Mouse (Mus musculus) gastrocnemius, postnatal 14 days (tissue): Measurements from ENCODE around the gene Wdr81. TPM values are rescaled to one million over a fixed set of nuclear protein-coding genes. Genes with fewer than 3 reads are reported as not detected.

Source experiments
- DNase-seq: peaks from one replicate; pipeline ENCODE4 v3.0.0; 2021; ENCODE audit warnings: mixed read lengths
- intact Hi-C: fragments of 180-260 bp; cut with DNase I; formaldehyde crosslinking; loops from one replicate; pipeline ENCODE4 v1.15.1; 2025; ENCODE audit warnings: low total_unique reads
- long read RNA-seq, 2 experiments: library from polyadenylated mRNA; stranded (forward); transcript quantifications; one replicate each; pipeline ENCODE4 v2.0.0; 2021
- total RNA-seq, 2 experiments: library from RNA; stranded (reverse); gene quantifications; 2 replicates each; pipeline ENCODE4 v1.2.3; 2021

The Wdr81 gene
- total RNA-seq: 1 to 10 TPM; 6.0 TPM
- long read RNA-seq, experiment 1, full-length matches to known transcripts: 2 of 4 reads
- long read RNA-seq, experiment 1, partial matches to known transcripts: 2 of 4 reads
- long read RNA-seq, experiment 1, other reads (novel, unspliced or antisense): 0 of 4 reads
- long read RNA-seq, experiment 2, full-length matches to known transcripts: 4 of 5 reads
- long read RNA-seq, experiment 2, partial matches to known transcripts: 1 of 5 reads
- long read RNA-seq, experiment 2, other reads (novel, unspliced or antisense): 0 of 5 reads

DNA sequence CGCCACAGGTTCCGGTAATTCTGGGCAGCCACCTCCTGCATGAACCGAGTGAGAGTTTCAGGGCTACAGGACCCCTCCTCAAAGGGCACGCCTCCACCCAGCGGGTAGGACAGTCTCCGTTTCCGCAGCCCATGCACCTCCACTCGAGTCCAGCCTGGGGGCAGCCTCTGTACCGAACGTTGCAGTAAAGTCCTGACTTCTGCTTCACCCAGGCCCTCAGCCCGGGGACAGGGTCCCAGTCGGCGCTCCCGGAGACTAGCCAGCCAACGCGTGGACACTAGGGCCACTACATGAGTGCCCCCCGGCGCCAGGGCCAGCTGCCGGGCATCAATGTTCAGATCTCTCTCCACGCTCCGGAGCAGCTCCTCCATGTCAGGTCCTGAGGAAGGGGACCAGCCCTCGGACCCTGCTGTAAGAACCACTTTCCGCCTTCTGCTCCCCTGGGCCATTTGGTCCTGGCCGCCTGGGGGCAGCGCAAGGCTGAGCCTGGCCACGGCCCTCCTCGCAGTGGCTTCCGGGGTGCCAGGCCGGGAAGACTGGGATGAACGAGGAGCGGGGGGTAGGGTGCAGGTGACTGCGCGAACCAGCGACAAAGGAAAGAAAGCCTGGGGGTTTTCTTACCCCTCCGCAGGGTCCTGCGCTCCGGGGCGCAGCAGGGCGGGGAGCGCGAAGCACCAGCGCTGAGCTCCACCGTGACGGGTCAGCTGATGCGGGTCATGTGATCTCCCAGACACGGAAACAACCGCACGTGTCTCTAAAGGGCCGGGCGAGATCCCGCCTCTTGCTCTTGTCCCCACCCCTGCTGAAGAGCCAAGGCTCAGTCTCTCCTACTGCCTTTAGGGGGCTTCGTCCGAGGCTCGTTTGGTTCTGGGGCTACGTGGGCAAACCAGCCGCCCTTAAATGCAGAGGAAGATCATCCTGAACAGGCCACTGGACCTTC, at the start of gene Wdr81:
Gene Wdr81, minus strand, starts transcription at position 727 of the 940 bp plus-strand sequence.
- DNase-seq: peak; percentile 87
- intact Hi-C loops: no loop called here

DNA sequence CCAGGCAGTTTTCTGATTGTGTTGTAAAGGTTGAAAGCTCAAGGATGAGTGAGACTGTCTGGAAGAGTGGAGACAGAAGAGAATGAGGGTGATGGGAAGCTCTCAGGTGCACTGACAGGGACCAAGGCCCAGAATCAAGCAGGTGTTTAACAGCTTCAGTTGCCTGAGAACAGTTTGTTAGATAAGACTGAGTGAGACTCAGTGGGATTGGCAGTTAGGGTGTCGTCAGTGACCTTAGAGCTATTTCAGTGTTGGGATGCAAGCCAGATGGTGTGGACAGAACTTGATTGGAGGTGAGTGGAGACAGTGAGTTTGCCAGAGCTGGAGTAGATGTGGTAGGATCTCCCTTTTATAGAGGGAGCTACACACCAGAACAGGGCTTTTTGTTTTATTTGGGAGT, 43.6 kb upstream of the Wdr81 start:
- DNase-seq: no peak
- intact Hi-C loops: no loop called here

DNA sequence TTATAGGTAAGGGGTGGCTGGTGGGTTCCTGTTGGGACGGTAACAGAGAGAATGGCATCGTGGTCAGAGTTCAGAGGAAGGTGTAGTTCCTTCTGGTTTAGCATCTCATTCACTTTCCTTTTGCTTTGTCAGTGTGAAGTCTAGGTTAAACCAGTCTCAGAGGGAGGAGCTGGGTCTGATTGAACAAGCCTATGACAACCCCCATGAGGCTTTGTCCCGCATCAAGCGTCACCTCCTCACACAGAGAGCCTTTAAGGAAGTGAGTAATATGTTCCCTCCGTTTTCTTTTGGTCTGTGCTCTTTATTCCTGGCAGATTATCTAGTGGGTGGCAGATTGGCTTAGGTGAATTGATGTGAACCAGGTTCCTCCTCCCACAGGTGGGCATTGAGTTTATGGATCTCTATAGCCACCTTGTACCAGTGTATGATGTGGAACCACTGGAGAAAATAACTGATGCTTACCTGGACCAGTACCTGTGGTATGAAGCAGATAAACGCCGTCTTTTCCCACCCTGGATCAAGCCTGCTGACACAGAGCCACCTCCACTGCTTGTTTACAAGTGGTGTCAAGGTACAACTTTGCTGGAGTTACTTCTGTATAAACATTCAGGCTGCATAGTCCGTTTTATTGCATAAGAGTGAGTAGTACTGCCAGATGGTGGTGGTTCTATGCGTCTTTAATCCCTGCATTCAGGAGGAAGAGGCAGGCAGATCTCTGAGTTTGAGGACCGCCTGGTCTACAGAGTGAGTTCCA, 40.0 kb upstream of the Wdr81 start:
- intact Hi-C loops: no loop called here
- DNase-seq: no peak

DNA sequence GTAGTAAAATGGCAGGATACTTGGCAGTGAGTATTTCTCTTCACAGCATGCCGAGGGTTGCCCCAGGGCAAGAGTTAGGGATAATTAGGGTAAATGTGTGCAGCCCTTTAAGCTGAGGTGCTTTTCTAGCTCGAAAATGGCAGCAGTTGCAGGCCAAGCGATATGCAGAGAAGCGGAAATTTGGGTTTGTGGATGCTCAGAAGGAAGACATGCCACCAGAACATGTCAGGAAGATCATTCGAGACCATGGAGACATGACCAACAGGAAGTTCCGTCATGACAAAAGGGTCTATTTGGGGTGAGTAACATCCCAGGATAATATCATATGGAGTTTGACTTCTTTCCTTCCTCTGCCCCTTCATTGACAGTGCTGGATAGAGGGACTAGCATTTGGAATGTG, 33.0 kb upstream of the Wdr81 start:
- intact Hi-C loops: no loop called here
- DNase-seq: no peak

DNA sequence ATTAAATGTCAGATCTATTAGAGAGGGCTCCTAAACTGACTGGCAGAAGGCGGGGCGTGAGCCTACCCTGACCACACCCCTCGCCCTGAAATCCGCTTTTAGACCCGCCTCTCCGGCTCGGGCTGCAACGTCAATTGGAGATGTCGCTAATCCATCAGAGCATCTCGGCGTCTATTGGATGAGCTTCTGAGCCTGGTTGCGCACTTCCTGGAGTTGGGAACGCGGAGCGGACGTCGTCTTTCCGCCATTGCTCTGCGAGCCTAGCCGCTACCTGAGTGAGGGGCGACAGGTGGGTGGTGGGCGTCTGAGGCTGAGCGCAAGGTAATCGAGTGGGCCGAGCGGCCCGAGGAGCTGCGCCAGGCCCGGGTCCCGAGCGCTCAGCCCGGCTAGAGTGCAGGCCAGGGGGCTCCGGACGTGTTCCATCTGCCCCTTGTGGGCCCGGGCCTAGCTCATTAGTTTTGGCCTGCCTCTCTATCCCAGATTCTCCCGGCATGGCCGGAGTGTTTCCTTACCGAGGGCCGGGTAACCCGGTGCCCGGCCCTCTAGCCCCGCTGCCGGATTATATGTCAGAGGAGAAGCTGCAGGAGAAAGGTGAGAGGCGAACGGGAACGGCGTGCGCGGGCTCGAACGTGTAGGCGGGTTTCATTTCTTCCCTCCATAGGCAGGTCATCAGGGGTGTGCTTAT, 32.2 kb upstream of the Wdr81 start, which contains the start of gene Prpf8:
Gene Prpf8, plus strand, starts transcription at position 216 of the 685 bp plus-strand sequence.
- intact Hi-C loops: no loop called here
- peak; percentile 93 for DNase-seq

DNA sequence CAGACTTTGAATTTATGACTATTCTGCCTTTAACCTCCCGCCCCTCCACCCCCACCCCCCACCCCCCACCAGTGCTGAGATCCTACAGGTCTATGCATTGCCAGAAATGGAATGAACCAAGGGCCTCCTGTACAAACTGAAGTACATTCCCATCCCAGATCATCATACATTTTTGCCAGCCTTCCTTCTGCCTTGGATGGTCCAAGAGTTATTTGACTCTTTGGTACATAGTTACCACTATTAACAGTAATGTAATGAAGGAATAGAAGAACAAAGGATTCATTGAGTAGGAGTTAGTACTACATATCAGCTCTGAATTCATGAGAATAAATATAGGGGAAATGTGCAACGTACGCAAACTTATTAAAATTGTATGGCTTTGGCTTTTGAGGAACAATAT, 31.7 kb upstream of the Wdr81 start:
- intact Hi-C loops: no loop called here
- DNase-seq: no peak

DNA sequence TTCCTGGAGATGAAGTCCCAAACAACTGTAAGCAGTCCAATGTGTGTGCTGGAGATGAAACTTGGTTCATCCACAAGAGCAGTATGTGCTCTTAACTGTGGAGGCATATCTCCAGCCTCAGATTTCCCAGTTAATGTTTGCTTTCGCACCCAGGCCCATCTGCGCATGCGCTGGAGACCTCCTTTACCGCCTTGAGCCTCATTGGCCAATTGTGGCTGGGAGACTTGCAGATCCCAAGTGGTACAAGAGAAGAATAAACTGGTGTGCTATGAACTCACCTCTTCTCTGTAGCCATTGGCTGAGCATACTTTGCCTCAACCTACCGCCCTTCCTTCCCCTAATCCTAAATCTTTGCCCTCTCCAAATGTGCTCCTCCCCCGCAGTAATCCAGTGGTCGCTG, 18.9 kb upstream of the Wdr81 start:
- no peak for DNase-seq
- intact Hi-C loops: no loop called here

DNA sequence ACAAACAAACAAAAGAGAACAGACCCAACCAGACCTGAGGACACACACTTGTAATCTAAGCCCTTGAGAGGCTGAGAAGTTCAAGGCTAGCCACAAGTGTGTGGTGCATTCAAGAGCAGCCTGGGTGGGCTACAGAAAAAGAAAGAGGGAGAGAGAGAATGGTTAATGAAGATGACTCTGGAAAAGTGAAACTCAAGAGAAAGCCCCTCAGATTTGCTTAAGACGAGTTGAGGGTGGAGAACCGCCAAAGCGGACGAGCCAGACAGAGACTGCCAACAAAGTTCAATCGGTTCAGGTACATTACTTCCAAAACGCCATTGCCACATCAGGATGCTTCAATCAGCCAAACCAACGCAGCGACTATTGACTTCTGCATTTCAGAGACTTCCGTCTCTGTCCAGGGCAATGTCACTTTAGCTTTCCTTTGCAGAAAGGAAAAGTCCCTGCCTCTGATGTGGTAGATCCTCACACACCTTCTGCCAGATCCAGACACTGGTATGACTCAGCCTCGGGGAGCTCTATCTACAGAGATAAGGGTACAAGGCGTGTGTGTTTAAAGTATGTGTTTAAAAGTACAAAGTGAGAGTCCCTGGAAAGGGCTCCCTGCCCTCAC, 18.1 kb upstream of the Wdr81 start:
- no peak for DNase-seq
- intact Hi-C loops: no loop called here

DNA sequence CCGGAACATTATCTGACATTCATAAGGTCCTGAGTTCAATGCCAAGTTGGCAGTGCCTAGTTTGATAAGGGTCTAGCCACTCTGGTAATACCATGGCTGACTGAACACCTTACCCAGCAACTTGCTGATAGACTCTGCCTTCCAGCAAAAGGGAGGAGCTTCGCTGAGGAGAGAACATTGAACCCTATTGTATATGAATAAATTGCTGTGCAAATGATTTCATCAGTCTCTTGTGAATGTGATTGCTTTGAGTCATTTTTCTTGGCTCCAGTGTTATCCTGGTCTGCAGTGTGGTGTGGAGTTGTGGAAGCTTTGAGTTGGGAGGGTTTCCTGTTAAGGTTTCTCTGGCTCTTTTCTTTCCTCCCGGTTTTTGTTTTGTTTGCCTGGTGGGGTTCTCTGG, 16.2 kb upstream of the Wdr81 start:
- DNase-seq: no peak
- intact Hi-C loops: no loop called here

DNA sequence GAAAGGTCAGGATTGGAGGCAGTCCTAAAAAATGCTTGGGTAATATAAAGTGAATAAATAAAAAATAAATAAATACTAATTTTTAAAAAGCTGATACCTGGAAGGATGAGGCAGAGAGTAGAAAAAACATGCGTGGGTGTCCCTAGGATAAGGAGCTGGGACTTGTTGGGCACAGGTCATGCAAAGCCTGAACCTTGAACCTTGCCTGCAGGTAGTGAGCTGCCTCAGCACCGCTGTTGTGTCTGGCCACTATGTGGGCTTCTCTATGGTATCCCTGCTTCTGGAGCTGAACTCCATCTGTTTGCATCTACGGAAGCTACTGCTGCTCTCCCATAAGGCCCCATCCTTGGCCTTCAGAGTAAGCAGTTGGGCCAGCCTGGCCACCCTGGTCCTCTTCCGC, 14.7 kb upstream of the Wdr81 start:
- intact Hi-C loops: no loop called here
- DNase-seq: no peak

DNA sequence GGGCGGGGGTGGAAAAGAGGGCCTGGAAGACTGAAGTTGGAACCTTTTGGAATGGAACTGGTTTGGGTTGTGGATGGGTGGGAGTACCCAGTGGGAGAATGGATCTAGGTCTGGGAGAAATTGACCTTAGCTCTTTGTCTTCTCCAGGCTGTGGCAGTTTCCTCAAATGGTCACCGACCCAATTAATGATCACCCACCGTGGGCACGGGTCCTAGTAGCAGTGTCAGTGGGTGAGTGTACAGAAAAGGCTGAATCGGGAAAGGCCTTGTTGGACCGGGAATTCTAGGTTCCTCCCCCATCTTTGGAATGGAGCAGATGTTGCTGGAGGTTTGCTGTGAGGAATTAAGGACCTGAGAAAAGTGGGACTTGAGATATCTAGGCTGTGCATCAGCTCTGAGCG, 13.9 kb upstream of the Wdr81 start:
- DNase-seq: no peak
- intact Hi-C loops: no loop called here

DNA sequence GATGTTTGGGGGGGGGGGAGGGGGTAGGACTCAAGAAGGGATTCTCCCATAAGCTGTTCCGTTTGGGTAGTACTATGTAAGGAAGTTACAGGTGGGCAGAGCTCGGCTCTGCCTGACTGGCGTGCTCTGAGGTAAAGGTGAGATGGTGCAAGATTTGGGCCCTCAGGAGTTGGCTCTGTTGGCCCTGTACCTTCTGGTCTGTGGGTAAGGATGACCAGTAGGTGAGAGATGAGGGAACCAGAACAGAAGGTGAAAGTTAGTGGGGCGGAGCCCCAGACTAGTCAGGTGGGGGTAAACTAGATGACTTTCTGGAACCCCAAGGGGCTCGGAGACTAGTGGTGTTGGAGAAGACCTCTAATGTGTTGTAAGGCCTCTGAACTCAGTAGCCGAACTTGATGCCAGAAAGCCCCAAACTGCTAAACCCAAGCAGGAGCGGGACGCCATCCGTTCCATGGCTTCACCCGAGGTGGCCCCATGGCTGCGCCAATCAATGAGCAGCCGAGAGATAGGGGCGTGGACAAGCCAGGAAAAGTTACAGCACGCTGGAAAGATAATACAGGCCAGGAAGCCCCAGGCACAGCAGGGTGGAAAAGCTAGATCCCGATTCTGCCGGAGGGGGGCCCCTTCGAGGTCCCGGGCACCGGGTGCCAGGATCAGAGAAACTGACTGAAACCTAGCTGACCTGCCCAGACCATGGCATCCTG, 13.1 kb upstream of the Wdr81 start:
- intact Hi-C loops: no loop called here
- DNase-seq: peak; percentile 84

DNA sequence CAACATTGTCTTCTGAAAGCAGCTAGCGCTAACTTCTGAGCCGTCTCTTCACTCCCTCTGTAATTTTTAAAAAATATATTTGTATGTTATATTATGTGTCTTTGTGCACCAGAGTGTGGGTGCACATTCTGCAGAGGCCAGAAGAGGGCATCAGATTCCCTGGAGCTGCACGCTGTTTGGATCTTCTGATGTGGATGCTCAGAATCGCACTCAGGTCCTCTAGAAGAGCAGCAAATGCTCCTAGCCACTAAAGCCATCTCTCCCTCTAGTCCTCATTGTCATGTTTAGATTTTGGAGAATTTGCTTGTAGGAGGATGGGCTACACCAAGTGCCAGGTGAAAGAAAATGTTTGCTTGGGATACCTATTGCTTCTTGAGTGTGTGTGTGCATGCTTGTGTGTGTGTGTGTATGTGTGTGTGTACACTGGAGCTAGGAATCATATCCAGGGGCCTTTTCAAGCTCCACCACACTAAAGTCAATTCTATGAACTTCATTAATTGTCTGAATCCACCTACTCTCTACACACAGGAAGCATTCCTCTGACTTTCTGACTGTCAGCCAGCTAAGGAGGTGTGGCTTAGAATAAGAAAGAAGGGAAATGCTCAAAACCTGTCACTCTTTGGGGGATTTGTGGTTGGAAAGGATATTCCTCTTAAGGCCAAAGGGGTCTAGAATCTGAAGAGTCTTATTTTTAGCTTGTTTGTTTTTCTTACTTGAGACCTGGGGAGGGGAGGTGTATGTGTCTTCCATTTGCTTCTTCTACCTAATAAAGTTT, 12.4 kb upstream of the Wdr81 start:
- DNase-seq: no peak
- intact Hi-C loops: no loop called here

DNA sequence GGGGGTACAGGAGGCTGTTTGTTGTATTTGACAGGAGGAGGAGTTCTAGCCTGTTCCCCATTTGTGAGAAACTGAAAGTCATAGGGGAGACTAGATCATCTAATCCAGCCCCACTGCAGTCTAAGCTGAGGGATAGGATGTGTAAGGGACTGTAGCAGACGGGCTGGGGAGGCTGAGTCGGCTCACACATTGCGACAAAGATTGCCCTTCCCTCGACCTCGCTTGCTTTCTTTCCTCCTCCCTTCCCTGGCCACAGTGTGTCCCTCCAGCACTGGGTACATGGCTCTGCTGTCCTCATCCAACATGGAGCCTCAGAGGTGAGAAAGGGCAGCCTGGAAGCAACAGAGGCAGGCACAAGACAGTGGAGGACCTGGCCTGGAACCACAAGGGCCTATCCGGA, 10.5 kb upstream of the Wdr81 start:
- DNase-seq: no peak
- intact Hi-C loops: no loop called here

DNA sequence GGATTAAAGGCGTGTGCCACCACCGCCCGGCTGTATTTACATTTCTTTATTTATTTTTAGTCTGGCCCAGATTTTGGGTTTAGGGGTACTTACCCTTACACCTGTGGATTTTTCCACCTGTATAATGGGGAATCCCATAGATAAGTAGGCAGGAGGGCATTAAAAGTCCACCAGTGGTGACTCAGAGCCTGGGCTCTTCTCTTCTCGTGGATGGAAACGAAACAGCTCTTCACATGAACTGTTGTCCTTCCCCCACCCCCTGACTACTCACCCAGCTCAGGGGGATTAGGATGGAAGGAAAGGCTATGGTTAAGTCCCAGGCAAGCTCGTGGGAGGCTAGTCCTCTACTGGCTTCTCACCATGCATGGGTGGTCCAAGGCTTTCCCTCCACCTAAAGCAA, 9.9 kb upstream of the Wdr81 start:
- no peak for DNase-seq
- intact Hi-C loops: no loop called here

DNA sequence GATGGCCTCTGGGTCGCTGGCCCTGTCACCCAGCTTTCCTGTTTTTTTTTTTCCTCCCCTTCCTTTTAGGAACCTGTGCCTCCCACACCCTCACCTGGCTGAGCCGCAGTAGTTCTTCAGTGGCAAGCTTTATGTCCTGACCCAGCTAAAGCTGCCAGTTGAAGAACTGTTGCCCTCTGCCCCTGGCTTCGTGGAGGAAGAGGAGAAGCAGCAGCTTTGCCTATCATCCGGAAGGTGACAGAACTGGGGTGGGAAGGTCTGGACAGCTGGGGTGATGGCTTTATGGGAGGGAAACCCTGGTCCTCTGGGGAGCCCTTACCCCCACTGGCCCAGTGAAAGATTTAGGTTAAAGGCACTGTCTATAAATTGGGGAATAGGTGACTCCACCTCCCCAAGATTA, 9.1 kb upstream of the Wdr81 start:
- DNase-seq: no peak
- intact Hi-C loops: no loop called here

DNA sequence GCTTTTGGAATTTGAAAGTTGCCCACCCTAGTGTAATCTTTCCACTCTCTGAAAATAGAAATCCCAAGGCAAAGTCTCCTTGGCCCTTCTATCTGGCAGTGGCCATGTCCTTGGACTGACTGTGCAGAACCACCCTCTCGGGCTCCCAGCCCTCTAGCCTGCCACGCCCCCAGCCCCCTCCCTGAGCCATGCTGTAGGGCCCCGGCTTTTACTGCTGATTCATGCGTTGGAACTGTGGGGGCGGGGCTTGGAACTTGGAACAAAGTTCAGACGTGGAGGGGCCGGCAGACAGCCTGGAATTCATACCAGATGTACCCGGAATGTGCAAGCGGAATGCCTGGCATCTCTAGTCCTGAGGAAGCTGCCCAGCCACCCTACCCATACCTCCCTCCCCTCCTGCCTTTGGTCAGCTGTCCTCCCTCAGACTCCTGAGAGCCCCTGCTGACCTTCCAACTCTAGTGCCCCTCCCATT, 8.4 kb upstream of the Wdr81 start:
- intact Hi-C loops: no loop called here
- DNase-seq: peak; percentile 97

DNA sequence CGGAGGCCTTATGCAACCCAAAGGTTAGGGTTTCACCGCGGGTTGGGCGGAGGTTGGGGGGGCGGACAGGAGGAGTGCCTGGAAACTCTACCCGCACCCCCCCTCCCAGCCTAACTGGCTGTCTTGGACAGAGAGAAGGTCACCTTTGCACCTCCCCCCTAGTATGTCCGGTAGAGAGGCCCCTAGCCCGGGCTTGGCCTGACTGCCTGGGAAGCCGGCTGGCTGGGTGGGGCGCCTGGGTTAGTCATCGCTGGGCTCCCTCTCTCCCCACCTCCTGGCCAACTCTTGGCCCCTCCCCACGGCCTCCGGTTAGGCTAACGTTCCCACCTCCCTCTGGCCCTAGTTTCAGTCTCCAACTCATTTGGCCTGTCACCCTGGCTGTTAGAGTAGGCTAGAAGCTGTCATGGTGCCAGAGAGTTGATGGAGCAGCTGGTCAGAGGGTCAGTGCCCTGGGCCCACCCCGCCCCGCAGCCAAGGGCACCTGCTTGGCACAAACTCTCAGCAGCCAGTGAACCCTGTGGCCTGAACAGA, 7.8 kb upstream of the Wdr81 start:
- intact Hi-C loops: no loop called here
- peak; percentile 96 for DNase-seq
